Mouse (Mus musculus) forebrain, embryonic 11.5 days (tissue): ENCODE measurements at regions not wholly inside any gene's neighbourhood (a gene's known extent, or its start where the extent isn't known, plus 50 kb on each side); places are given as distances from the start of the nearest gene placed in this dataset.

Source experiments
- ATAC-seq: fragments of 200-750 bp; cut with Nextera tagmentation; replicated peaks from 2 replicates; pipeline ENCODE4 v1.8.0; 2017; ENCODE audit warnings: moderate TSS enrichment; ENCODE audit not compliant: low FRiP score
- DNase-seq: peaks from one replicate; pipeline ENCODE4 v3.0.0-alpha.2; 2017; ENCODE audit warnings: low spot score
- H3K27ac ChIP-seq: fragments of 300-500 bp; sonication (generic); 2 replicates; pipeline ENCODE4 v1.5.1; 2014; ENCODE audit warnings: low read depth, low read length
- H3K27me3 ChIP-seq: fragments of 300-500 bp; sonication (generic); 2 replicates; pipeline ENCODE4 v1.6.1; 2014; ENCODE audit warnings: mild to moderate bottlenecking, low read length, mixed read lengths; ENCODE audit not compliant: control insufficient read depth, insufficient read depth
- H3K36me3 ChIP-seq: fragments of 300-500 bp; sonication (generic); 2 replicates; pipeline ENCODE4 v1.6.1; 2014; ENCODE audit warnings: mild to moderate bottlenecking, low read length, moderate library complexity, mixed read lengths; ENCODE audit not compliant: control insufficient read depth, insufficient read depth
- H3K4me1 ChIP-seq: fragments of 300-500 bp; sonication (generic); replicated peaks from 2 replicates; pipeline ENCODE4 v1.6.1; 2014; ENCODE audit warnings: low read length, mixed read lengths; ENCODE audit not compliant: control insufficient read depth, insufficient read depth
- H3K4me2 ChIP-seq: fragments of 300-500 bp; sonication (generic); 2 replicates; pipeline ENCODE4 v1.6.1; 2014; ENCODE audit warnings: low read depth, mild to moderate bottlenecking, low read length, moderate library complexity, mixed read lengths; ENCODE audit not compliant: severe bottlenecking
- H3K4me3 ChIP-seq: fragments of 300-500 bp; sonication (generic); 2 replicates; pipeline ENCODE4 v1.5.1; 2014; ENCODE audit warnings: low read depth, low read length
- H3K9ac ChIP-seq: fragments of 300-500 bp; sonication (generic); 2 replicates; pipeline ENCODE4 v1.6.1; 2014; ENCODE audit warnings: low read length
- H3K9me3 ChIP-seq: fragments of 300-500 bp; sonication (generic); 2 replicates; pipeline ENCODE4 v1.6.1; 2016; ENCODE audit warnings: low read length, mixed read lengths; ENCODE audit not compliant: control insufficient read depth
- WGBS: fragments of 180-500 bp; shearing (Covaris S2); extraction: QIAGEN DNeasy Blood & Tissue Kit; methylation state at CpG from one replicate; pipeline ENCODE4 v1.1.7; 2014; 5-methylcytosine and 5-hydroxymethylcytosine counted together

DNA sequence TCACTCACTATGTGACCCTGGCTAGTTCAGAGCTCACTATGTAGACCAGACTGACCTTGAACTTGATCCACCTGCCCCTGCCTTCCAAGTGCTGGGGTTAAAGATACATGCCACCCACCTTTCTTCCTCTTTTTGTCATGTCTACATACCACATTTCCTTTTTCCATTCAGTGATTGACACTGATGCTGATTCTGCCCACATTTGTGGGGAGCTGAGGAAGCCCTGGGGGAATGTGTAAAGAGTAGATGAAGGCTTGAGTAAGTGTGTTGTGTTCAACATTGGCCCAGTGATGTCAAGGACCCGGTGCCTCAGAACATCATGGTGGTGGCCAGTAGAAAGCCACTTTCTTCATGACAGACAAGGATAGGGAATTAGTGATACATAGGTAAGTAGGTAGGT is 201.3 kb downstream of the Rpap3 start:
- WGBS, result 86% methylated on average over 1 of the region's 1 CpGs
- H3K4me2 ChIP-seq, result no peak overlapping the region

GRCm38 (mm10) chr15:97502056-97502455 is 203.6 kb downstream of the Rpap3 start:
- H3K4me1 ChIP-seq, result no peaks in the 10 kb centered on the region
- no peak overlapping the region for H3K27ac ChIP-seq
- ATAC-seq (no peak), DNase-seq (no peak)
- H3K9me3 ChIP-seq, result no peaks in the 10 kb centered on the region
- H3K4me3 ChIP-seq, result no peak overlapping the region
- no peak overlapping the region for H3K9ac ChIP-seq
- no peaks in the 10 kb centered on the region for H3K36me3 ChIP-seq
- H3K4me2 ChIP-seq, result no peak overlapping the region
- H3K27me3 ChIP-seq, result no peaks in the 10 kb centered on the region
- 92% methylated on average over 7 of the region's 7 CpGs for WGBS

More for the DNA sequence above, 201.3 kb downstream of the Rpap3 start:
- Histone ChIP-seq H3K27me3 (no peaks in the 10 kb centered on the region), H3K9ac (no peak overlapping the region), H3K4me1 (no peaks in the 10 kb centered on the region), H3K4me3 (no peak overlapping the region), H3K9me3 (no peaks in the 10 kb centered on the region), H3K36me3 (no peaks in the 10 kb centered on the region), H3K27ac (no peak overlapping the region)
- no peak for DNase-seq
- ATAC-seq, result no peak

DNA sequence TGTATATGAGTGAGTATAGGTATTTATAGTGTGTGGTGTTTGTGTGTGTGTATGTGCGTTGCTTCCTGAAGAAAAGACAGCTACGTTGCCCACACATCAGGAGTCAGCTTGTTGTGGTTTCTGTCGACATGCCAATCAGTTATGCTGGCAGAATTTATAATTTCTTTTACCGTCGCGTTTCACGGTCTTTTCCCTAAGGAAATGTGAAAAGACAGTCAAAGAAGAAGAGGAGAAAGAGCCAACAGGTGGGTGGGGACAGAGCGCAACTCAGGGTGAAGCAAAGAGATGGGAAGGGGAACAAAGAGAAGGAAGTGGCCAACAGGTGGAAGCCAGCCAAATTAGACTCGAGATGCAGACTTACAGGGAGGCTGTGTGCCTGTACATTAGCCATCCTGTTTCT is 204.2 kb downstream of the Rpap3 start:
- H3K36me3 ChIP-seq, result no peaks in the 10 kb centered on the region
- ATAC-seq (no peak), DNase-seq (no peak)
- WGBS, result 92% methylated on average over 9 of the region's 9 CpGs
- H3K9ac ChIP-seq, result no peak overlapping the region
- no peak overlapping the region for H3K4me2 ChIP-seq
- H3K9me3 ChIP-seq, result no peaks in the 10 kb centered on the region
- no peak overlapping the region for H3K4me3 ChIP-seq
- no peaks in the 10 kb centered on the region for H3K4me1 ChIP-seq
- H3K27me3 ChIP-seq, result no peaks in the 10 kb centered on the region
- no peak overlapping the region for H3K27ac ChIP-seq

GRCm38 (mm10) chr15:97499821-97500385 is 205.7 kb downstream of the Rpap3 start:
- Histone ChIP-seq H3K9ac (no peak overlapping the region), H3K4me2 (no peak overlapping the region)
- WGBS, result 76% methylated on average over 4 of the region's 4 CpGs

DNA sequence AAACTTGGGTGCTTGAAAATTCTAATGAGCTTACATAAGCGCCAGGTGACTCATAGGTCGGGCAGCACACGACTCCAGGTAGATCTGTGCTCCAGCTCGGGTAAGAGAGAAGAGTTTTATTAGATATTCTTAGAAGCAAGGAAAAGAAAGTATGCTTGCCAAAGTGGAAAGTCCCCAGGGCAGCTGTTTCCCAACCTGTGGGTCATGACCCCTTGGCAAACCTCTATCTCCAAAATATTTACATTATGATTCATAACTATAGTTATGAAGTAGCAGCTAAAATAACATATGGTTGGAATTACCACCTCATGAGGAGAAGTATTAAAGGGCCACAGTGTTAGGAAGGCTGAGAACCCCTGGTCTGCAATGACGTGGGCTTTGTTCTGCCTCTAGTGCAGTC is 206.4 kb downstream of the Rpap3 start:
- Histone ChIP-seq H3K27ac (no peak overlapping the region), H3K4me1 (no peaks in the 10 kb centered on the region), H3K9me3 (no peaks in the 10 kb centered on the region), H3K4me2 (no peak overlapping the region), H3K4me3 (no peak overlapping the region), H3K9ac (no peak overlapping the region), H3K36me3 (no peaks in the 10 kb centered on the region), H3K27me3 (no peaks in the 10 kb centered on the region)
- ATAC-seq (no peak), DNase-seq (no peak)
- WGBS, result 80% methylated on average over 5 of the region's 5 CpGs

More at GRCm38 (mm10) chr15:97499821-97500385, 205.7 kb downstream of the Rpap3 start:
- DNase-seq (no peak), ATAC-seq (no peak)
- no peaks in the 10 kb centered on the region for H3K36me3 ChIP-seq
- H3K4me1 ChIP-seq, result no peaks in the 10 kb centered on the region
- H3K9me3 ChIP-seq, result no peaks in the 10 kb centered on the region
- H3K4me3 ChIP-seq, result no peak overlapping the region
- H3K27me3 ChIP-seq, result no peaks in the 10 kb centered on the region
- H3K27ac ChIP-seq, result no peak overlapping the region

- ATAC-seq (no peak), DNase-seq (no peak)
- WGBS, result 92% methylated on average over 3 of the region's 3 CpGs
- no peak overlapping the region for H3K4me2 ChIP-seq
- no peaks in the 10 kb centered on the region for H3K36me3 ChIP-seq
- H3K4me1 ChIP-seq, result no peaks in the 10 kb centered on the region
- no peak overlapping the region for H3K27ac ChIP-seq
- no peak overlapping the region for H3K9ac ChIP-seq
- no peak overlapping the region for H3K4me3 ChIP-seq
- no peaks in the 10 kb centered on the region for H3K9me3 ChIP-seq
- no peaks in the 10 kb centered on the region for H3K27me3 ChIP-seq
These were observed 207.2 kb downstream of the Rpap3 start for GRCm38 (mm10) chr15:97498375-97498774.

- Histone ChIP-seq H3K4me1 (no peaks in the 10 kb centered on the region), H3K27me3 (no peaks in the 10 kb centered on the region), H3K9me3 (no peaks in the 10 kb centered on the region), H3K36me3 (no peaks in the 10 kb centered on the region), H3K4me3 (no peak overlapping the region), H3K4me2 (no peak overlapping the region), H3K27ac (no peak overlapping the region), H3K9ac (no peak overlapping the region)
- DNase-seq, result no peak
- WGBS, result 82% methylated on average over 3 of the region's 3 CpGs
- no peak for ATAC-seq
These were observed 209.6 kb downstream of the Rpap3 start for GRCm38 (mm10) chr15:97496026-97496425.

GRCm38 (mm10) chr15:97493340-97493739 is 212.3 kb downstream of the Rpap3 start:
- H3K4me1 ChIP-seq, result no peaks in the 10 kb centered on the region
- H3K4me2 ChIP-seq, result no peak overlapping the region
- WGBS, result 87% methylated on average over 5 of the region's 5 CpGs
- no peaks in the 10 kb centered on the region for H3K27me3 ChIP-seq
- ATAC-seq (no peak), DNase-seq (no peak)
- H3K36me3 ChIP-seq, result no peaks in the 10 kb centered on the region
- H3K4me3 ChIP-seq, result no peak overlapping the region
- H3K9ac ChIP-seq, result no peak overlapping the region
- H3K9me3 ChIP-seq, result no peaks in the 10 kb centered on the region
- H3K27ac ChIP-seq, result no peak overlapping the region

DNA sequence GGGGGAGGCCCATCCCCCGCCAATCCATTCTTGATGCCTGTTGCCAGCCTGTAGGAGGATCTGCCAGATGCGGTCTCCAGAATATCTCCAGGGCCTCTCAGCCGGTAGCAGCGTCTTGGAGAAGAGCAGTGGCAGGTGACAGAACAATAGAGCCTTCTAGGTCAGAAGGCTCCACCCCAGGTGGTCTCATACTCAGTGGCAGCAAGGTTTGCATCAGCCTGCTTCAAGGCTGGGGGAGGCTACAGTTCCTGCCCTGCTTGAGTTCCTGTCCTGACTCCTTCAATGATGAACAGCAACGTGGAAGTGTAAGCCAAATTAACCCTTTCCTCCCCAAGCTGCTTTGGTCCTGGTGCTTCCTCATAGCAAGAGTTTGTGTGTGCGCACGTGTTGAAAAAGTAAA is 213.8 kb downstream of the Rpap3 start:
- ATAC-seq (no peak), DNase-seq (no peak)
- Histone ChIP-seq H3K27me3 (no peaks in the 10 kb centered on the region), H3K4me1 (no peaks in the 10 kb centered on the region), H3K27ac (no peak overlapping the region), H3K4me2 (no peak overlapping the region), H3K9ac (no peak overlapping the region), H3K4me3 (no peak overlapping the region), H3K36me3 (no peaks in the 10 kb centered on the region), H3K9me3 (no peaks in the 10 kb centered on the region)
- 75% methylated on average over 7 of the region's 7 CpGs for WGBS
